Mouse (Mus musculus): ENCODE measurements around the gene Cpeb2. TPM values are rescaled to one million over a fixed set of nuclear protein-coding genes. Genes with fewer than 3 reads are reported as not detected.

Cpeb2 gene
- polyA plus RNA-seq, 1 experiment from 2014 or later = 1.1 TPM

DNA sequence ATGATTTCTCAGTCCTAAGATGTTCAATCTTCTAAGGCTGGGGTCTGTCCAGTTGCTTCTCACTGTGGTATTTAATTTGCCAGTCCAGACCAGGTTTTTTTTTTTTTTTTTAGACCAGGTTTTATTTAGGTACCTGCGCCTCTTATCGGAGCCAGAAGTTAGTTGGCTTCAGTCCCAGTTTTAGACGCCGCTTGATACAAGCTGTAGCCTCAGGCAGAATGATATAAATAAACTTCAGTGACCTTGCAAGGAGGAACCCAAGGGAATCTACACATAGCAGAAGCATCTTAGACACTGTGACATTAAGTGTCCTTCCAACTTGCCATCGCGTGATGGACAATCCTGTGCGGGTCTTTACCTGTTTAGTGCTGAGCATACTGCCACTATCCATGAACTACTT is 64.5 kb downstream of the Cpeb2 start:
- no peaks in the 10 kb centered on the region for H3K27me3 ChIP-seq (ENCODE audit: control insufficient read depth, insufficient read depth, low read depth, low read length)
- no peak overlapping the region for H3K9ac ChIP-seq (ENCODE audit: low read length)
- H3K4me2 ChIP-seq (ENCODE audit: low read depth, low read length) = no peak overlapping the region
- ATAC-seq (ENCODE audit: low read depth) = no peak
- H3K9me3 ChIP-seq (ENCODE audit: control insufficient read depth, low read length) = no peaks in the 10 kb centered on the region
- no peaks in the 10 kb centered on the region for H3K36me3 ChIP-seq (ENCODE audit: control insufficient read depth, insufficient read depth, low read length)
- no peak overlapping the region for H3K4me3 ChIP-seq (ENCODE audit: low read length)
- 44% methylated on average over 7 of the region's 7 CpGs for WGBS
- no peaks in the 10 kb centered on the region; the same call in 1 of the 2 replicates for H3K4me1 ChIP-seq (replicated peaks; ENCODE audit: control insufficient read depth, insufficient read depth, low read length)
- H3K27ac ChIP-seq (ENCODE audit: low read length) = no peak overlapping the region

GRCm38 (mm10) chr5:43298975-43299374 is 66.0 kb downstream of the Cpeb2 start:
- H3K36me3 ChIP-seq (ENCODE audit: control insufficient read depth, insufficient read depth, low read length) = no peaks in the 10 kb centered on the region
- no peak overlapping the region for H3K4me2 ChIP-seq (ENCODE audit: low read depth, low read length)
- H3K9me3 ChIP-seq (ENCODE audit: control insufficient read depth, low read length) = no peaks in the 10 kb centered on the region
- H3K27me3 ChIP-seq (ENCODE audit: control insufficient read depth, insufficient read depth, low read depth, low read length) = no peaks in the 10 kb centered on the region
- H3K27ac ChIP-seq (ENCODE audit: low read length) = no peak overlapping the region
- ATAC-seq (ENCODE audit: low read depth) = no peak
- H3K4me1 ChIP-seq (replicated peaks; ENCODE audit: control insufficient read depth, insufficient read depth, low read length) = no peaks in the 10 kb centered on the region; the same call in 1 of the 2 replicates
- 57% methylated on average over 2 of the region's 2 CpGs for WGBS
- no peak overlapping the region for H3K4me3 ChIP-seq (ENCODE audit: low read length)
- no peak overlapping the region for H3K9ac ChIP-seq (ENCODE audit: low read length)

GRCm38 (mm10) chr5:43300076-43300475 is 67.1 kb downstream of the Cpeb2 start:
- Histone ChIP-seq H3K36me3 (ENCODE audit: control insufficient read depth, insufficient read depth, low read length) (no peaks in the 10 kb centered on the region), H3K4me2 (ENCODE audit: low read depth, low read length) (no peak overlapping the region), H3K27ac (ENCODE audit: low read length) (no peak overlapping the region), H3K4me3 (ENCODE audit: low read length) (no peak overlapping the region), H3K9me3 (ENCODE audit: control insufficient read depth, low read length) (no peaks in the 10 kb centered on the region), H3K9ac (ENCODE audit: low read length) (no peak overlapping the region), H3K4me1 (replicated peaks; ENCODE audit: control insufficient read depth, insufficient read depth, low read length) (no peaks in the 10 kb centered on the region; the same call in 1 of the 2 replicates), H3K27me3 (ENCODE audit: control insufficient read depth, insufficient read depth, low read depth, low read length) (no peaks in the 10 kb centered on the region)
- ATAC-seq (ENCODE audit: low read depth) = no peak; the same call in 1 of the 2 replicates
- WGBS = 79% methylated on average over 5 of the region's 5 CpGs

DNA sequence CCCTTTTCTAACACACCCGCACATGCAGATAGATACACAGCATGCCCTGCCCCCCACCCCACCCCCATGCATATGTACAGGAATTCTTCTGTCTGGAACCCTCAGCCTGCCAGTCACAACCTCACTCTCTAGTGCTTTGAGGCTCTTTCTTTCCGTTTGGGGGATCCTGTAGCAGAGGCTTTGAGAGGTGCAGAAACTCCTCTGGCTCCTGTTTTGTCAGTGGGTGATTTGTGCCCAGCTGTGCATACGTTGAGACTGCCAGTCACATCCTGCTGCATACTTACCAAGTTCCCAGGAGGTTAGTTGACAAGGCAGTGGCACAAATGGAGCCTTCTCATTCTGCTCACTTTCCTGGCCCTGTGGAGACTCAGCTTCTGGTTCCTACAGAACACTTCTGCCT is 68.0 kb downstream of the Cpeb2 start:
- Histone ChIP-seq H3K27me3 (ENCODE audit: control insufficient read depth, insufficient read depth, low read depth, low read length) (no peaks in the 10 kb centered on the region), H3K9me3 (ENCODE audit: control insufficient read depth, low read length) (no peaks in the 10 kb centered on the region), H3K4me1 (replicated peaks; ENCODE audit: control insufficient read depth, insufficient read depth, low read length) (no peaks in the 10 kb centered on the region; the same call in 1 of the 2 replicates), H3K36me3 (ENCODE audit: control insufficient read depth, insufficient read depth, low read length) (no peaks in the 10 kb centered on the region), H3K4me3 (ENCODE audit: low read length) (no peak overlapping the region), H3K9ac (ENCODE audit: low read length) (no peak overlapping the region), H3K4me2 (ENCODE audit: low read depth, low read length) (no peak overlapping the region), H3K27ac (ENCODE audit: low read length) (no peak overlapping the region)
- ATAC-seq (ENCODE audit: low read depth) = no peak
- 30% methylated on average over 3 of the region's 3 CpGs for WGBS

DNA sequence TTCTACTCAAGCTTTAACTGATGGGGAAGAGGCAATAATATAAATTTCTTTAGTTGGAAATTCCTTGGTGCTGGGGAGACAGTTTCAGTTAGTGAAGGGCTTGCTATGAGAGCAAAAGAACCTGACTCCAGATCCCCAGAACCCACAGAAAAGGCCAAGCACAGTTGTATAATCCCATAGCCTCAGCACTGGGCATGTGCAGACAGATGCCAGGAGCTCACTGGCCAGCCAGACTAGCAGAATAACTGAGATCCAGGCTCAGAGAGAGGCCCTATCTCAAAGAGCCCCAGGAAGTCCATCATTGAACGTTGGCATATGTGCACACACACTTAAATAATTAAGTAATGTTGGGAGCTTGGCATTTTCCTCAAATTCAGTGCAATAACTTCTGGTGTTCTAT is 70.5 kb downstream of the Cpeb2 start:
- Histone ChIP-seq H3K4me3 (ENCODE audit: low read length) (no peak overlapping the region), H3K9me3 (ENCODE audit: control insufficient read depth, low read length) (no peaks in the 10 kb centered on the region), H3K4me1 (replicated peaks; ENCODE audit: control insufficient read depth, insufficient read depth, low read length) (no peaks in the 10 kb centered on the region), H3K36me3 (ENCODE audit: control insufficient read depth, insufficient read depth, low read length) (no peaks in the 10 kb centered on the region), H3K27me3 (ENCODE audit: control insufficient read depth, insufficient read depth, low read depth, low read length) (no peaks in the 10 kb centered on the region), H3K9ac (ENCODE audit: low read length) (no peak overlapping the region), H3K4me2 (ENCODE audit: low read depth, low read length) (no peak overlapping the region), H3K27ac (ENCODE audit: low read length) (no peak overlapping the region)
- WGBS = 32% methylated on average over 1 of the region's 1 CpGs
- ATAC-seq (ENCODE audit: low read depth) = no peak

DNA sequence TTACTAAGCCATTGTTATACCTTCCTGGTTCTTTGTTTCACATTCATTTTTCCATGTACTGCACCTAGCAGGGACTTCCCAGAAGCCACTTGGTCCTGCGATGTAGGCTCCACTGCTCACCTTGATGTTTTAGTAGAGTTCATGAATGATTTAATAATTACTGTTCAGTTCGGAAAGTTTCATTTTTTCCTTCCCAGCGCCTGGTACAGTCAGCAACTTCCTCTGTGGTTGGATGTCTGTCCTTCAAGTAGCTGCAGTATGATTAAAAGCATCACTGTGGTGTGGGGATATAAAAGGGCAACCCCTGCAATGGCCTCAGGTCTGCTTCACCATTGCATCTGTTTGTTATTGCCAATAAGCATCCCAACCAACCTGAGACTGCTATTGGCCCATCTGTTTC is 72.5 kb downstream of the Cpeb2 start:
- H3K27ac ChIP-seq (ENCODE audit: low read length) = no peak overlapping the region
- H3K4me1 ChIP-seq (replicated peaks; ENCODE audit: control insufficient read depth, insufficient read depth, low read length) = no peaks in the 10 kb centered on the region
- H3K27me3 ChIP-seq (ENCODE audit: control insufficient read depth, insufficient read depth, low read depth, low read length) = no peaks in the 10 kb centered on the region
- no peaks in the 10 kb centered on the region for H3K9me3 ChIP-seq (ENCODE audit: control insufficient read depth, low read length)
- no peak overlapping the region for H3K4me3 ChIP-seq (ENCODE audit: low read length)
- no peaks in the 10 kb centered on the region for H3K36me3 ChIP-seq (ENCODE audit: control insufficient read depth, insufficient read depth, low read length)
- 85% methylated on average over 3 of the region's 3 CpGs for WGBS
- no peak for ATAC-seq (ENCODE audit: low read depth)
- no peak overlapping the region for H3K9ac ChIP-seq (ENCODE audit: low read length)
- H3K4me2 ChIP-seq (ENCODE audit: low read depth, low read length) = no peak overlapping the region

DNA sequence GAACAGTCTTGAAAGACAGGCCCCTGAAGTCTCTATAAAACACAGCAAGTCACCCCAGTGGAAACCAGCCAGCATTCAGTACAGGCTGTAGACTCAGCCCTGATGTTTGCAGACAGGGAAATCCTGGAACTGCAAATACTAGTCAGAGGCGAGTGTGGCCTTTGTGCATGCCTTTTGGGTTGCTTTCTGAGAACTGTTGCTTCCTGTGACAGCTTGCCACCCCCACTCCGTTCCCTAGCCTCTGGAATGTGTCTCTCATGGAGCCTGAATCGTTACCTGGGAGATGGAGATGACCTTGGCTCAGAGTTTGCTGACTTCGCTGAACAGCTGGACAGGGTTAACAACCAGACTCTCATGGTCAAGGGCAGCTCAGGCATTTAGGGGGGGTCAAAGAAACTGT is 77.0 kb downstream of the Cpeb2 start:
- ATAC-seq (ENCODE audit: low read depth) = peak; percentile 34; the same call in 1 of the 2 replicates
- no peaks in the 10 kb centered on the region for H3K36me3 ChIP-seq (ENCODE audit: control insufficient read depth, insufficient read depth, low read length)
- no peak overlapping the region for H3K27ac ChIP-seq (ENCODE audit: low read length)
- H3K27me3 ChIP-seq (ENCODE audit: control insufficient read depth, insufficient read depth, low read depth, low read length) = no peaks in the 10 kb centered on the region
- no peaks in the 10 kb centered on the region for H3K4me1 ChIP-seq (replicated peaks; ENCODE audit: control insufficient read depth, insufficient read depth, low read length)
- H3K9me3 ChIP-seq (ENCODE audit: control insufficient read depth, low read length) = no peaks in the 10 kb centered on the region
- WGBS = 24% methylated on average over 4 of the region's 4 CpGs
- H3K4me2 ChIP-seq (ENCODE audit: low read depth, low read length) = no peak overlapping the region
- H3K9ac ChIP-seq (ENCODE audit: low read length) = no peak overlapping the region
- no peak overlapping the region for H3K4me3 ChIP-seq (ENCODE audit: low read length)

- no peak overlapping the region for H3K4me3 ChIP-seq (ENCODE audit: low read length)
- 80% methylated on average over 3 of the region's 3 CpGs for WGBS
- H3K27ac ChIP-seq (ENCODE audit: low read length) = no peak overlapping the region
- no peaks in the 10 kb centered on the region for H3K27me3 ChIP-seq (ENCODE audit: control insufficient read depth, insufficient read depth, low read depth, low read length)
- H3K4me2 ChIP-seq (ENCODE audit: low read depth, low read length) = no peak overlapping the region
- H3K36me3 ChIP-seq (ENCODE audit: control insufficient read depth, insufficient read depth, low read length) = no peaks in the 10 kb centered on the region
- peaks cover 12% of the 10 kb centered on the region; the same call in 1 of the 2 replicates for H3K4me1 ChIP-seq (replicated peaks; ENCODE audit: control insufficient read depth, insufficient read depth, low read length)
- ATAC-seq (ENCODE audit: low read depth) = no peak
- H3K9me3 ChIP-seq (ENCODE audit: control insufficient read depth, low read length) = no peaks in the 10 kb centered on the region; the same call in 1 of the 2 replicates
- H3K9ac ChIP-seq (ENCODE audit: low read length) = no peak overlapping the region
Observed at GRCm38 (mm10) chr5:43324311-43324862, 91.4 kb downstream of the Cpeb2 start.

GRCm38 (mm10) chr5:43325561-43325960 is 92.6 kb downstream of the Cpeb2 start:
- Histone ChIP-seq H3K4me3 (ENCODE audit: low read length) (no peak overlapping the region), H3K27ac (ENCODE audit: low read length) (no peak overlapping the region), H3K27me3 (ENCODE audit: control insufficient read depth, insufficient read depth, low read depth, low read length) (no peaks in the 10 kb centered on the region), H3K4me2 (ENCODE audit: low read depth, low read length) (no peak overlapping the region), H3K9ac (ENCODE audit: low read length) (no peak overlapping the region), H3K4me1 (replicated peaks; ENCODE audit: control insufficient read depth, insufficient read depth, low read length) (peaks cover 12% of the 10 kb centered on the region; the same call in 1 of the 2 replicates), H3K9me3 (ENCODE audit: control insufficient read depth, low read length) (no peaks in the 10 kb centered on the region; the same call in 1 of the 2 replicates), H3K36me3 (ENCODE audit: control insufficient read depth, insufficient read depth, low read length) (no peaks in the 10 kb centered on the region)
- WGBS = 44% methylated on average over 4 of the region's 4 CpGs
- ATAC-seq (ENCODE audit: low read depth) = no peak
